Mouse (Mus musculus) ES-E14 (cell line): ENCODE measurements around the gene Lgals2. TPM values are rescaled to one million over a fixed set of nuclear protein-coding genes. Genes with fewer than 3 reads are reported as not detected.
A peak's percentile ranks its signal among the peaks of the same experiment; 100 is the strongest.

Experiments used
- DNase-seq: peaks from one replicate; pipeline ENCODE4 v3.0.0-alpha.2; 2013; ENCODE audit warnings: low read depth, low spot score
- H3K27ac ChIP-seq: 2 replicates; pipeline ENCODE4 v1.5.1; 2012; ENCODE audit warnings: low read depth, mild to moderate bottlenecking, low read length, moderate library complexity, mixed read lengths; ENCODE audit not compliant: poor library complexity, insufficient read depth, severe bottlenecking
- H3K36me3 ChIP-seq: 2 replicates; pipeline ENCODE4 v1.6.1; 2012; ENCODE audit warnings: mild to moderate bottlenecking, low read length, moderate library complexity, mixed read lengths; ENCODE audit not compliant: control insufficient read depth, poor library complexity, insufficient read depth, severe bottlenecking
- H3K4me1 ChIP-seq, 2 experiments: fragments of 150-350 bp in 1 of 2; sonication (generic) in 1 of 2; 2 replicates each; pipeline ENCODE4 v1.6.1; 2012; ENCODE audit warnings: low read length in 2 of 2, mild to moderate bottlenecking in 1 of 2, mixed read lengths in 1 of 2; ENCODE audit not compliant: control insufficient read depth in 2 of 2, insufficient read depth in 2 of 2, poor library complexity in 1 of 2
- H3K4me3 ChIP-seq, 2 experiments: fragments of 150-350 bp in 1 of 2; sonication (generic) in 1 of 2; 2 replicates each; pipeline ENCODE4 v1.5.1; 2012; ENCODE audit warnings: low read length in 2 of 2, low read depth in 1 of 2, mild to moderate bottlenecking in 1 of 2, mixed read lengths in 1 of 2; ENCODE audit not compliant: insufficient read depth in 1 of 2, poor library complexity in 1 of 2, severe bottlenecking in 1 of 2
- H3K9ac ChIP-seq: 2 replicates; pipeline ENCODE4 v1.6.1; 2012; ENCODE audit warnings: low read depth, mild to moderate bottlenecking, low read length, mixed read lengths; ENCODE audit not compliant: poor library complexity, insufficient read depth, severe bottlenecking
- H3K9me3 ChIP-seq: fragments of 150-350 bp; sonication (generic); 2 replicates; pipeline ENCODE4 v1.6.1; 2012; ENCODE audit warnings: low read depth, mild to moderate bottlenecking, low read length; ENCODE audit not compliant: control insufficient read depth, insufficient read depth
- CHD2 ChIP-seq: IDR thresholded peaks from 2 replicates; pipeline ENCODE4 v1.6.1; 2014; ENCODE audit warnings: mild to moderate bottlenecking, low read depth, low read length, inconsistent platforms
- HCFC1 ChIP-seq: IDR thresholded peaks from 2 replicates; pipeline ENCODE4 v1.6.1; 2012; ENCODE audit warnings: low read length, inconsistent platforms, borderline replicate concordance; ENCODE audit not compliant: insufficient read depth
- MAFK ChIP-seq: IDR thresholded peaks from 2 replicates; pipeline ENCODE4 v1.6.1; 2014; ENCODE audit warnings: mild to moderate bottlenecking, low read depth, low read length, inconsistent platforms; ENCODE audit not compliant: insufficient read depth
- ZC3H11A ChIP-seq: IDR thresholded peaks from 2 replicates; pipeline ENCODE4 v1.6.1; 2012; ENCODE audit warnings: low read depth, mild to moderate bottlenecking, inconsistent platforms, low read length, borderline replicate concordance
- ZNF384 ChIP-seq: IDR thresholded peaks from 2 replicates; pipeline ENCODE4 v1.6.1; 2012; ENCODE audit warnings: low read depth, low read length, inconsistent platforms
- in situ Hi-C, 2 experiments: fragments of 600-800 bp; cut with MboI; formaldehyde crosslinking; loops; one replicate each; pipeline ENCODE4 v1.15.1; 2025; ENCODE audit warnings: low sequenced_read_pairs in 2 of 2, inconsistent platforms in 1 of 2; ENCODE audit not compliant: unreplicated experiment in 2 of 2
- total RNA-seq: library from RNA; depleted of rRNA; stranded (reverse); fragments of 300-350 nt; gene quantifications from 2 replicates; pipeline ENCODE4 v1.2.3, GENCODE M21; 2012

The Lgals2 gene
- total RNA-seq, 1 experiment, result 4.2 TPM

DNA sequence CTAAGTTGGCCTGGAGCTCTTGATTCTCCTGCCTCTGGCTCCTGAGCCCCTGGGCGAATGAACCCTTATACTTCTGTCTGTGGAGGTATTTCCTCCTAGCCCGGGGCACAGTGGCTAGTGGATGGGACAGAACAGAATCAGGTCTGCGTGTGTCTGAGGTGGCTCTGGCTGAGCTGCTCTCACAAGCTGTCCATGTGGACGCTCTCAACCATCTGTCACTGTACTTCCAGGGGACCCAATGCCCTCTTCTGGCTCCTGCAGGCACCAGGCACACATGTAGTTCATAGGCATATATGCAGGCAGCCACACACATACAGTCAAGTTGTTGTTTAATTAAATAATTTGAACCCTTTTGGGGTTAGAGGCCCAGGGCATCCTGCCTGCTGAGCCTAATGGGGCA, 4.0 kb upstream of the Lgals2 start:
- in situ Hi-C loops, result no loop called here
- TF ChIP-seq ZNF384, result no peak

DNA sequence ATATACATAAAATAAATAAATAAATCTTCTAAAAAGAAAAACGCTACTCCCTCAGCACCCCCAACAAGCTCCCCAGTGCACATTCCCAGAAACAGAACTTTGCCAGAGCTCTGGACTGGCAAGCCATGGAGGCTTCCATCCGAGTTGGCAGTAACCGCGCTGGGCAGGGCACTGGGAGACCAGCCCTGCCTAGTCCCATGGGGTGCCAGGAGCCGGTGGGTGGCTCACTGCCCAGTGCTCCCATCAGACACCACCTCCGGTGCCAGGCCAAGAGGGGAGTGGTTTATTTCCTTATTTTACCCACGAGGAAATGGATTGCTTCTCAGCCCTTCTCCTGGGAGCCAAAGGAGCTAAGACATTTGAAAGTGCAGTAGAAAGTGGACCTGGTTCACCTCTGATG, 1.7 kb upstream of the Lgals2 start:
- Histone ChIP-seq H3K4me1 (no peaks in the 10 kb centered on the region), H3K36me3 (no peaks in the 10 kb centered on the region), H3K27ac (no peak overlapping the region), H3K9ac (no peak overlapping the region), H3K4me3 (no peak overlapping the region), H3K9me3 (no peaks in the 10 kb centered on the region)
- DNase-seq, result no peak
- no peak for TF ChIP-seq MAFK
- TF ChIP-seq ZC3H11A, result no peak
- TF ChIP-seq ZNF384, result no peak
- no peak for TF ChIP-seq CHD2
- TF ChIP-seq HCFC1, result no peak
- in situ Hi-C loops, result no loop called here

More for the DNA sequence above, 4.0 kb upstream of the Lgals2 start:
- no peaks in the 10 kb centered on the region for H3K9me3 ChIP-seq
- H3K36me3 ChIP-seq, result no peaks in the 10 kb centered on the region
- DNase-seq, result no peak
- H3K4me1 ChIP-seq, result peaks cover 0 to 3% of the 10 kb centered on the region in 2 experiments; a peak in 1 of 4 replicates
- H3K27ac ChIP-seq, result no peak overlapping the region
- no peak overlapping the region for H3K9ac ChIP-seq
- no peak overlapping the region for H3K4me3 ChIP-seq

DNA sequence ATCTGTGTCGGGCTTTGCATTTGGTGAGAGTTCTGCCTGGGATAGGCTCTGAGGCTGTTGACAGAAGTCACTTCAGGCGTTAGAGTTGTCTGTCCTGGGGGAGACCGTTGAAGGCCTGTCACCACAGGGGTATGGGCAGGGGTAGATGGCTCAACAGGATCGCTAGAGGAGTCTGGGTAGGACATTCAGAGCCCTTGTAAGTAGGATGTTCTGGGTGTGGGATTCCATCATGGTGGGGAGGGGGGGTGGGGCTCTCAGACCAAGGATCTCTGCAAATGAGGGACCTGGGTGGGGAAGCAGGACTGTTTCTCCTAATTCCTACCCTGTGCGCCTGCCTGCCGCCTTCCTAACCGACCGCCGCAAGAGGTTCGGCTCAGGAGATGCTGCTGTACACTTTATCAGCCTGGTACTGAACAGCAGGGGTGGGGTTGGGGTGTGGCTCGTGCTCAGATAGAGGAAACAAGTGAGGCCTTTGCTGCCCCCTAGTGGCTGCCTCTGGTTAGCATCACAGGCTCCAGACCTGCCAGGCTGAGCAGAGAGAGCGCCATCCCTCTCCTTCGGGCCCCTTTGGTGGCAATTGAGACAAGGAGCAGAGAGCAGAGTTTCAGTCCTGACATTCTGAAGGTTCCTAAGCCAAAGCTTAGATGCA, 3.7 kb downstream of the Lgals2 start:
- Histone ChIP-seq H3K9me3 (no peaks in the 10 kb centered on the region), H3K27ac (no peak overlapping the region), H3K4me1 (peaks cover 2 to 23% of the 10 kb centered on the region in 2 experiments; a peak in 2 of 4 replicates), H3K4me3 (no peak overlapping the region), H3K36me3 (no peaks in the 10 kb centered on the region), H3K9ac (no peak overlapping the region)
- in situ Hi-C loops, result no loop called here
- DNase-seq, result peak; percentile 95
- TF ChIP-seq MAFK (no peak), CHD2 (no peak), ZNF384 (no peak), HCFC1 (no peak), ZC3H11A (no peak)

DNA sequence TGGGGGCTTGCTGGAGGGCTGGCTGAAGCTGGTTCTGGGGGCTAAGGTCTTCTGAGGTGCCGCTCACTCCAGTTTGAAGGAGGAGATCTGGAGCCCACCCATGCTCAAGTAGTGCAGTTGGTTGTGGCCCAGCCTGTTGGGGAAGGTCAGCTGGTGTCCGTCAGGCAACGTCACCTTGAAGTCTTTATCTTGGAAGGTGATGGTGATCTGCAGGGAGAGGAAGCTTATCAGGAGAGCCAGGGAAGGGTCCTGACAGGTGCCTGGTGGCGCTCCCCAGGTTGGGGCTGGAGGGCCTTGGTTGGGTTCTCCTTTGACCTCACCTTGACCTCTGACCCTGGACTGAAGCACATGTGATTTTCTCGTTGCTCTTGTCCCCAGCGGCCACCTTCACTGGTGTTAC, 4.4 kb downstream of the Lgals2 start:
- in situ Hi-C loops, result no loop called here

More for the DNA sequence above, 4.4 kb downstream of the Lgals2 start:
- no peak for DNase-seq
- H3K4me3 ChIP-seq, result no peak overlapping the region
- no peak for TF ChIP-seq MAFK
- no peak for TF ChIP-seq CHD2
- TF ChIP-seq HCFC1, result no peak
- TF ChIP-seq ZC3H11A, result no peak
- peaks cover 2 to 26% of the 10 kb centered on the region in 2 experiments; a peak in 2 of 4 replicates for H3K4me1 ChIP-seq
- no peaks in the 10 kb centered on the region for H3K36me3 ChIP-seq
- no peaks in the 10 kb centered on the region for H3K9me3 ChIP-seq
- no peak overlapping the region for H3K9ac ChIP-seq
- no peak overlapping the region for H3K27ac ChIP-seq
